28 mouse cellular contexts compared by ENCODE assay signal in genomic region chr11:64273214-64273613, GRCm38 (mm10).
DNase-seq lines count a peak whose midpoint lies in the region; ATAC-seq and TF ChIP-seq lines count a peak whose summit lies in the region.
"Had no signal": no experiment of that assay in that cellular context is flagged by ENCODE, and none has a peak within 500 bp of the region (broad histone marks: within the 10 kb centered on the region; RNA-seq: fewer than 3 reads in every experiment).

No protein-coding gene starts in this region.

- DNase-seq in heart, adult 2 months = no peak
- DNase-seq in lung, postnatal 0 days (ENCODE audit: low spot score) = peak; percentile 85
- DNase-seq in lung, adult 2 months = no peak
- peak; percentile 1 for DNase-seq in gonadal fat pad, adult 2 months (ENCODE audit: low read depth)
- DNase-seq in embryo, embryonic 10 days (ENCODE audit: low spot score) = no peak
- DNase-seq: adrenal gland, adult 8-10 months; cerebellum, adult 2 months; cerebellum, postnatal 14 days; kidney, adult 18-20 months; kidney, postnatal 36 days; liver, embryonic 13.5 days; right cerebral cortex, adult 18-20 months; right cerebral cortex, postnatal 4 days; thymus, postnatal 4 days had no signal

- no peaks in the 10 kb centered on the region for H3K36me3 ChIP-seq in heart, embryonic 15.5 days
- H3K36me3 ChIP-seq in heart, adult 2 months (ENCODE audit: control insufficient read depth, insufficient read depth, low read length) = no peaks in the 10 kb centered on the region
- no peaks in the 10 kb centered on the region for H3K36me3 ChIP-seq in lung, postnatal 0 days (ENCODE audit: insufficient read depth, low read length)
- H3K36me3 ChIP-seq: embryonic facial prominence, embryonic 10.5 days; embryonic facial prominence, embryonic 15.5 days; forebrain, embryonic 12.5 days; hindbrain, embryonic 10.5 days; limb, embryonic 13.5 days; liver, embryonic 13.5 days; midbrain, embryonic 12.5 days; neural tube, embryonic 12.5 days had no signal

- H3K9me3 ChIP-seq in heart, embryonic 15.5 days (replicated peaks) = no peaks in the 10 kb centered on the region
- H3K9me3 ChIP-seq in lung, postnatal 0 days (ENCODE audit: low read length) = no peaks in the 10 kb centered on the region
- H3K9me3 ChIP-seq: embryonic facial prominence, embryonic 10.5 days; embryonic facial prominence, embryonic 15.5 days; forebrain, embryonic 12.5 days; hindbrain, embryonic 10.5 days; liver, embryonic 13.5 days; midbrain, embryonic 12.5 days; neural tube, embryonic 12.5 days had no signal

- H3K79me2 ChIP-seq in heart, adult 2 months (replicated peaks; ENCODE audit: control insufficient read depth, insufficient read depth, low read length) = no peaks in the 10 kb centered on the region

- ATAC-seq in heart, embryonic 15.5 days (replicated peaks; ENCODE audit: insufficient number of reproducible peaks, insufficient read depth, low FRiP score, low read depth) = 0 out of 2 replicates have a peak, but pooled peaks have one; percentile 43
- peak; percentile 90 for ATAC-seq in lung, postnatal 0 days
- ATAC-seq in megakaryocyte progenitor cell, adult 5-6 weeks (replicated peaks; ENCODE audit: poor library complexity) = no peak
- ATAC-seq: forebrain, postnatal 0 days; hindbrain, embryonic 16.5 days had no signal

- no peak for TF ChIP-seq EP300 in heart, adult 2 months (IDR thresholded peaks at IDR 0.05; ENCODE audit: insufficient read depth, low read depth, low read length)
- TF ChIP-seq EP300 in lung, postnatal 0 days (IDR thresholded peaks at IDR 0.05) = peak; percentile 98

- H3K27ac ChIP-seq in heart, embryonic 15.5 days = no peak overlapping the region
- H3K27ac ChIP-seq in heart, adult 2 months = no peak overlapping the region
- 0 out of 2 replicates have a peak overlapping the region, but pooled peaks have one; percentile 1 for H3K27ac ChIP-seq in lung, postnatal 0 days (ENCODE audit: low read length)
- H3K27ac ChIP-seq: embryonic facial prominence, embryonic 10.5 days; embryonic facial prominence, embryonic 15.5 days; forebrain, embryonic 12.5 days; hindbrain, embryonic 10.5 days; limb, embryonic 13.5 days; liver, embryonic 13.5 days; midbrain, embryonic 12.5 days; neural tube, embryonic 12.5 days had no signal

- 64% methylated on average over 3 of the region's 3 CpGs for WGBS in heart, embryonic 15.5 days
- 53% methylated on average over 3 of the region's 3 CpGs for WGBS in heart, adult 2 months
- 35% methylated on average over 3 of the region's 3 CpGs for WGBS in lung, postnatal 0 days
- WGBS in lung, adult 2 months = 37% methylated on average over 3 of the region's 3 CpGs

- TF ChIP-seq CTCF in heart, adult 2 months (IDR thresholded peaks at IDR 0.05) = no peak
- no peak; the same call in 1 of the 2 replicates for TF ChIP-seq CTCF in lung, postnatal 0 days (IDR thresholded peaks at IDR 0.05)
- TF ChIP-seq CTCF in lung, adult 2 months (IDR thresholded peaks at IDR 0.05; ENCODE audit: insufficient read depth, low read length) = no peak

- H3K4me1 ChIP-seq in heart, embryonic 15.5 days (replicated peaks) = no peaks in the 10 kb centered on the region
- H3K4me1 ChIP-seq in heart, adult 2 months (ENCODE audit: control insufficient read depth, insufficient read depth, low read length) = no peaks in the 10 kb centered on the region
- H3K4me1 ChIP-seq in lung, postnatal 0 days (ENCODE audit: insufficient read depth, low read depth, low read length) = no peaks in the 10 kb centered on the region
- peaks cover 3% of the 10 kb centered on the region; the same call in 1 of the 2 replicates for H3K4me1 ChIP-seq in lung, adult 2 months (ENCODE audit: control insufficient read depth, insufficient read depth, low read length)
- H3K4me1 ChIP-seq: embryonic facial prominence, embryonic 10.5 days; embryonic facial prominence, embryonic 15.5 days; megakaryocyte, embryonic 14.5 days; midbrain, embryonic 12.5 days; neural tube, embryonic 12.5 days had no signal

- TF ChIP-seq POLR2A in heart, adult 2 months (IDR thresholded peaks at IDR 0.05; ENCODE audit: insufficient read depth, low read depth, low read length) = no peak
- no peak for TF ChIP-seq POLR2A in lung, adult 2 months (IDR thresholded peaks at IDR 0.05; ENCODE audit: borderline replicate concordance, extremely low read depth, low read depth, low read length)

- intact Hi-C loops in heart, adult 2 months (cut with DNase I) = loop anchor here (5.0 kb wide), 1 partner anchor 1261 kb away; no protein-coding TSS in a partner anchor

- no peak overlapping the region for H3K4me3 ChIP-seq in heart, embryonic 15.5 days
- no peak overlapping the region for H3K4me3 ChIP-seq in heart, adult 2 months
- H3K4me3 ChIP-seq in lung, postnatal 0 days (ENCODE audit: low read depth, low read length) = no peak overlapping the region
- H3K4me3 ChIP-seq in lung, adult 2 months (replicated peaks; ENCODE audit: extremely low read depth, low read depth, low read length) = no peak overlapping the region
- H3K4me3 ChIP-seq: embryonic facial prominence, embryonic 10.5 days; embryonic facial prominence, embryonic 15.5 days; forebrain, embryonic 12.5 days; hindbrain, embryonic 10.5 days; limb, embryonic 13.5 days; liver, embryonic 13.5 days; megakaryocyte, embryonic 14.5 days; midbrain, embryonic 12.5 days; myocyte; neural tube, embryonic 12.5 days had no signal

- H3K27me3 ChIP-seq in heart, embryonic 15.5 days = no peaks in the 10 kb centered on the region
- H3K27me3 ChIP-seq in heart, adult 2 months (ENCODE audit: control insufficient read depth, insufficient read depth, low read length) = no peaks in the 10 kb centered on the region
- H3K27me3 ChIP-seq in lung, postnatal 0 days (replicated peaks; ENCODE audit: insufficient read depth, low read length) = no peaks in the 10 kb centered on the region
- H3K27me3 ChIP-seq: CH12.LX; embryonic facial prominence, embryonic 15.5 days; liver, embryonic 13.5 days; megakaryocyte, embryonic 14.5 days; midbrain, embryonic 12.5 days; neural tube, embryonic 12.5 days had no signal

- no peak overlapping the region for H3K9ac ChIP-seq in heart, embryonic 15.5 days
- no peak overlapping the region for H3K9ac ChIP-seq in heart, adult 2 months (ENCODE audit: low read depth, low read length)
- no peak overlapping the region for H3K9ac ChIP-seq in lung, postnatal 0 days (replicated peaks; ENCODE audit: low read depth)
- H3K9ac ChIP-seq: embryonic facial prominence, embryonic 15.5 days; forebrain, embryonic 12.5 days; forebrain, postnatal 0 days; limb, embryonic 13.5 days; liver, embryonic 13.5 days; midbrain, embryonic 12.5 days; neural tube, embryonic 12.5 days had no signal

- H3K4me2 ChIP-seq in heart, embryonic 15.5 days = no peak overlapping the region
- H3K4me2 ChIP-seq in lung, postnatal 0 days (replicated peaks; ENCODE audit: low read depth, low read length) = no peak overlapping the region
- H3K4me2 ChIP-seq: embryonic facial prominence, embryonic 15.5 days; forebrain, embryonic 12.5 days; limb, embryonic 13.5 days; liver, embryonic 13.5 days; midbrain, embryonic 12.5 days; neural tube, embryonic 12.5 days had no signal

Comparison
In these comparisons a context has a peak if more than half of its experiments do, and no peak if none do; other contexts are left out.
1. DNase-seq: peak in lung, postnatal 0 days (single experiment) and gonadal fat pad, adult 2 months (single experiment); none in heart, adult 2 months (0 of 2), lung, adult 2 months (single experiment) and embryo, embryonic 10 days (single experiment).